Mouse (Mus musculus): ENCODE results near the gene Vmn1r6. TPM values are rescaled to one million over a fixed set of nuclear protein-coding genes. Genes with fewer than 3 reads are reported as not detected.
"Not testable (repeated sequence)": the region's sequence is repeated elsewhere in the genome, so short reads cannot be mapped to it uniquely, and the experiment has no call there.

Gene Vmn1r6
- not detected for total RNA-seq (2021)

DNA sequence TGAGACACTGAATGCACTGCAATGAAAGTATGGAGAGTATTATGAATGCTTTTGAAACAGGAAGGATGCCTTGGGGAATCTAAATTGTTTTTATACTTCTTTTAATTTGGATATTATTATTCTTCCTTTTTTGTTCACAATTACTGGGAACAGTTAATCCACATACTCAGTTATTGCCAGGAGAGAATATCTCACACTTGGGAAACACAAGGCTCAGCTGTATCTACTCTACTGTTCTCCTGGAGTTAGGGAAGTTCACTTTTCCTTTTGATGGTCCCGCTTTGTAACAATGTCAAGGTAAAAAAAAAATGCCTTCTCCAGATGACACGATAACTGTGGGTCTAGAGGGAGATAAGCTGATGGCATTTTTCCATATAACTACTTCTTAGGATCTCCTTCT, at the start of gene Vmn1r6:
Vmn1r6 (plus strand) TSS at position 301 of the 400 bp plus-strand sequence.
- intact Hi-C loops (cut with DNase I): no loop called here
- no peak for DNase-seq (ENCODE audit: extremely low spot score in 1 of 2, low spot score in 2 of 2)

GRCm38 (mm10) chr6:56956436-56956835, 40.6 kb upstream of the Vmn1r6 start:
- DNase-seq (ENCODE audit: extremely low spot score in 1 of 2, low spot score in 2 of 2): no peak
- intact Hi-C loops (cut with DNase I): no loop called here

- intact Hi-C loops (cut with DNase I): no loop called here
- no peak for DNase-seq (ENCODE audit: extremely low spot score in 1 of 2, low spot score in 2 of 2)
Measured at GRCm38 (mm10) chr6:56969973-56970372, 27.1 kb upstream of the Vmn1r6 start, which contains the start of gene Vmn1r5. TSS of gene Vmn1r5 (plus strand) at chr6:56970273.

DNA sequence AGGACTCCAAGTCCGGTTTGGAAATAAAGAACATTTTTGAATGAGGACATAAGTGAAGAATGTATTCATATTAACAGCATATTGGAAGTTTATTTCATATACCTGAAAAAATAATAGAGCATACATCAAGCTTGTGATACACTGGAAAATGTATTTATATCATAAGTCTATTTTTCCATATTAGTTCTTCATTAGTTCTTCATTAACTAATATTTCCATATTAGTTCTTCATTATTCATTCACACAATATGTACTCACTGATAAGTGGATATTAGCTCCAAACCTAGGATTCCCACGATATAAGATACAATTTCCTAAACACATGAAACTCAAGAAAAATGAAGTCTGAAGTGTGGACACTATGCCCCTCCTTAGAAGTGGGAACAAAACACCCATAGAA, 28.2 kb downstream of the Vmn1r6 start, which contains the start of gene Vmn1r7:
Vmn1r7 (minus strand) TSS at position 101 of the 400 bp plus-strand sequence.
- intact Hi-C loops (cut with DNase I); DNase-seq (ENCODE audit: extremely low spot score in 1 of 2, low spot score in 2 of 2): not testable (repeated sequence)

DNA sequence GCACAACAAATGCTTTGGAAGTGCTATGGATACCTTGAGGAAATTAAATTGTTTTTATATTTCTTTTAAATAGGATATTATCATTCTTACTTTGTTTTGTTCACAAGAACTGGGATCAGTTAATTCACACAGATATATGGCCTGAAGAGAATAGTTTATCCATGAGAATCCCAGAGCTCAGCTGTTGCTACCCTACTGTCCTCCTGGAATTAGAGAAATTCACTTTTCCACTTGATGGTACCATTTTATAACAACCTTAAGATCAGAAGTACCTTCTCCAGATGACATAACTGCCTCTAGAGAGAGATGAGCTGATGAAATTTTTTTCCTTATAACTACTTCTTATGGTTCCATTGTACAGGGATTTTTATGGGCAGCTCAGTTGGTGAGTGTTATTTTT, 34.9 kb downstream of the Vmn1r6 start, which contains the start of gene Vmn1r8:
Vmn1r8 (plus strand) TSS at position 301 of the 400 bp plus-strand sequence.
- DNase-seq (ENCODE audit: extremely low spot score in 1 of 2, low spot score in 2 of 2): no peak
- intact Hi-C loops (cut with DNase I): no loop called here

- DNase-seq (ENCODE audit: extremely low spot score in 1 of 2, low spot score in 2 of 2): no peak
- intact Hi-C loops (cut with DNase I): no loop called here
Measured at GRCm38 (mm10) chr6:57034674-57035073, 37.6 kb downstream of the Vmn1r6 start.

Other genes starting within 250 kb of the Vmn1r6 start
- gene Kbtbd2, start 199.4 kb upstream of the Vmn1r6 start, total RNA-seq (2021): 10 to 100 TPM; 42.2 to 44.8 TPM
- 10 to 100 TPM; 29.5 to 30.6 TPM for gene Fkbp9, start 165.2 kb upstream of the Vmn1r6 start, total RNA-seq (2021)
- gene Nt5c3, start 73.3 kb upstream of the Vmn1r6 start, total RNA-seq (2021): 10 to 100 TPM; 57.4 to 65.7 TPM
- under 1 TPM; 0.55 to 0.60 TPM for gene Vmn1r4, start 73.2 kb upstream of the Vmn1r6 start, total RNA-seq (2021)
- gene Vmn1r5, start 27.0 kb upstream of the Vmn1r6 start, total RNA-seq (2021): not detected
- gene Vmn1r7, start 28.1 kb downstream of the Vmn1r6 start, total RNA-seq (2021): not detected
- not detected for gene Vmn1r8, start 35.0 kb downstream of the Vmn1r6 start, total RNA-seq (2021)
- not detected for gene Vmn1r9, start 69.5 kb downstream of the Vmn1r6 start, total RNA-seq (2021)
- not detected for gene Vmn1r10, start 112.2 kb downstream of the Vmn1r6 start, total RNA-seq (2021)
- not detected for gene Vmn1r11, start 136.2 kb downstream of the Vmn1r6 start, total RNA-seq (2021)
- gene Vmn1r12, start 159.7 kb downstream of the Vmn1r6 start, total RNA-seq (2021): not detected
- not detected for gene Vmn1r13, start 206.0 kb downstream of the Vmn1r6 start, total RNA-seq (2021)
- not detected for gene Vmn1r14, start 234.4 kb downstream of the Vmn1r6 start, total RNA-seq (2021)

All from left cerebral cortex, postnatal 10 days (tissue).